Mouse (Mus musculus): Measurements from ENCODE around the gene Usp48.

DNA sequence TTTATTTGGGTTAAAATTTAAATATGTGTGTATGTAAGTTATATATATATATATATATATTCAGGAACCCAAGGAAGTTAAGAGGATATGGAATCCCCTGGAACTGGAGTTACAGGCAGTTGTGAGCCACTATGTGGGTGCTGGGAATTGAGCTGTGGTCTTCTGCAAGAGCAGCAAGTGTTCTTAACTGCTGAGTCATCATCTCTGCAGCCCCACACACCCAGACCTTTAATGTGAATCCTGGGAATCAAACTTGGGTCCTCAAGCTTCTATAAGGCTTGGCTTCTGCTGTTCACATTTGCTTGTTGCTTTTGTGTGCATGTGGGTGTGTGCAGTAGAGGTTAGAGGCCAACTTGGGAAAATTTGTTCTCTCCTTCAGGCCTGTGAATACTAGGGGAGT, 52.7 kb downstream of the Usp48 start:
- no peak for TF ChIP-seq GATA1 (IDR thresholded peaks at IDR 0.05; ENCODE audit: borderline replicate concordance, low read length)
- no peak for TF ChIP-seq FLI1 (IDR thresholded peaks at IDR 0.05; ENCODE audit: low read length)

Measured in megakaryocyte, embryonic 14.5 days (primary cell).